Mouse (Mus musculus): Measurements from ENCODE around the gene Bloc1s2.
"Not testable (repeated sequence)": the region's sequence is repeated elsewhere in the genome, so short reads cannot be mapped to it uniquely, and the experiment has no call there.

Bloc1s2 gene

GRCm38 (mm10) chr19:44121137-44121536, 25.1 kb downstream of the Bloc1s2 start:
- no peak for DNase-seq

DNA sequence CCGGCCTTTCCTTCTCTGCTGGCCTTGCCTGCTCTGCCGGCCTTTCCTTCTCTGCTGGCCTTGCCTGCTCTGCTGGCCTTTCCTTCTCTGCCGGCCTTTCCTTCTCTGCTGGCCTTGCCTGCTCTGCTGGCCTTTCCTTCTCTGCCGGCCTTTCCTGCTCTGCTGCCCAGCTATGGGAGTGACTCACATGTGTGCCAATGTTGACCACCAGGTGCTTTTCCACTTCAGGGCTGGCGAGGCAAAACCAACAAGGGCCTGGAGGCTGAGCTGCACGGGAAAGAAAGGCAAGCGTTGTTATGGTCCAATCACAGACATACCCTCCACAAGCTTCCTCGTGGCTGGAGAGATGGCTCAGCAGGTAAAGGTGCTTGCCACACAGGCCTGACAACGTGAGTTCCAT, 25.6 kb downstream of the Bloc1s2 start:
- DNase-seq, result not testable (repeated sequence)

- DNase-seq, result no peak
These were observed 28.5 kb downstream of the Bloc1s2 start for GRCm38 (mm10) chr19:44117793-44118192.

DNA sequence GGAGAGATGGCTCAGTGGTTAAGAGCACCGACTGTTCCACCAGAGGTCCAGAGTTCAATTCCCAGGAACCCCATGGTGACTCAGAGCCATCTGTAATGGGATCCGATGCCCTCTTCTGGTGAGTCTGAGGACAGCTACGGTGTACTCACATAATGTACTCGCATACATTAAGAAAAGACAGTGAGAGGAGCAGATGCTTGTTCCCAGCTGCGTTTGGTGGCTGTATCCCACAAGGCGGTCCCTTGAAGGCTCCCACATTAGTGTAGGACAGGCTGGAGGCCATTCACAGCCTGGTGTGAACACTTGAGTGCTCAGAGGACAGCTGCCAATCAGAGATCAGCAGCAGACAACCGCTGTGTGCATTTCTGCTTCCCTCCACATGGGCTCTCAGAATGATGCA, 34.5 kb downstream of the Bloc1s2 start:
- no peak for DNase-seq

GRCm38 (mm10) chr19:44110356-44110755, 35.9 kb downstream of the Bloc1s2 start:
- DNase-seq, result no peak

- no peak for DNase-seq
These were observed 37.2 kb downstream of the Bloc1s2 start for GRCm38 (mm10) chr19:44108996-44109395.

- no peak for DNase-seq
These were observed 38.4 kb downstream of the Bloc1s2 start for GRCm38 (mm10) chr19:44107661-44108521.

DNA sequence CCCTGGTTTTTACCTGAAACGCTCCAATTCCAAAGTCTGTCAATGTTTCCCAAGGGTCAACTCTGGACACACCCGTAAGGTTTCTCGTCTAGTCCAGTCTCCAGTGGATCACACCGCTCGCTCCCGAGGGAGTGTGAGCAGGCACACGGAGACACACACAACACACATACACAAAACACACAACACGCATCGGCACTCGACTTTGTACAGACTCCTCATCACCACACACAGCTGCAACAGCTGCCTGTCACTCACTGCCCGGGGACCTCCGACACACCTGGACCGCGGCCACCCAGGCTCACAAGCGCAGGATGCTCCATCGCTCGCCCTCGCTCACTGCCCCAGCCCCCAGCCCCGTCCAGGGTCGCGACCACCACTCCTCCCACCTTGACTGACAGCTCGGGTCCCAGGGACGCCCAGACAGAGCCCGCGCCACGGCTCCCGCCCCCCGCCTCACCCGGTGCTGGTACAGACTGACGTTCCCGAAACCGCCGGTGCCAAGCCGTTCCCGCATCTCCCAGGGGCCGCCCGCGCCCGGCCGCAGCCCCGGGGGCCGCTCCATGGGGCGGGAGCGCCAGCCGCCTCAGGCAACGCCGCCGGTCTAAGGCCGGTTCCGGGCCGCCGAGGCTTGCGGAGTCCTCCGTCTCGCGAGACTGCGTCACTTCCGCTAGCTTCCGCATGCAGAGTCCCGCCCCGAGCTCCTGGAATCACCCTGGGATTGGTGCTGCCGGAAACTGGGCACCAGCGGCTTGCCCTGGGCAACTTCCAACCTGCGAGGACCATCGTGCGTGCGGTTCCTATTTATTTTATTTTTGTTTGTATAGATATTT, 39.2 kb downstream of the Bloc1s2 start, which contains the start of gene Chuk:
Gene Chuk (minus strand): TSS at position 650 of the 830 bp plus-strand sequence.
- DNase-seq, result peak; percentile 95

- no peak for DNase-seq
These were observed 41.9 kb downstream of the Bloc1s2 start for GRCm38 (mm10) chr19:44104393-44104792.

GRCm38 (mm10) chr19:44103001-44103400, 43.2 kb downstream of the Bloc1s2 start:
- no peak for DNase-seq

DNA sequence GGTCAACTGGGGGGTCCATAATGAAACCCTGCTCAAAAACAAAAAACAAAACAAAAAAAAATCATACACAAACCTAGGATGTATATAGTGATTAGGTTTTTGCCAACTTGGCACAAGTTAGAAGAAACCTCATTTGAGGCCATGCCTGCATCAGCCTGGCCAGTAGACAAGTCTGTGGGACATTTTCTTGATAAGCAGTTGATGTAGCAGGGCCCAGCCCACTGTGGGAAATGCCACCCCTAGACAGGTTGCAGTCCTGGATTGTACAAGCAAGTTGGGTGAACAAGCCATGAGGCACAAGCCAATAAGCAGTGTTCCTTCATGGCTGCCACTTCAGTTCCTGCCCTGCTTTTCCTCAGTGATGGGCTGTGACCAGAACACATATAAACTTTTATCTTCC, 45.4 kb downstream of the Bloc1s2 start:
- no peak for DNase-seq

Measured in thymus, postnatal 25 days (tissue).